Mouse (Mus musculus): ENCODE measurements around the gene Mcfd2. TPM values are rescaled to one million over a fixed set of nuclear protein-coding genes. Genes with fewer than 3 reads are reported as not detected.

Gene Mcfd2
- polyA plus RNA-seq (2015; fragmentation: Nextera tagmentation; extraction: Ambion mirVana), result 85.3 TPM in 2 replicates

DNA sequence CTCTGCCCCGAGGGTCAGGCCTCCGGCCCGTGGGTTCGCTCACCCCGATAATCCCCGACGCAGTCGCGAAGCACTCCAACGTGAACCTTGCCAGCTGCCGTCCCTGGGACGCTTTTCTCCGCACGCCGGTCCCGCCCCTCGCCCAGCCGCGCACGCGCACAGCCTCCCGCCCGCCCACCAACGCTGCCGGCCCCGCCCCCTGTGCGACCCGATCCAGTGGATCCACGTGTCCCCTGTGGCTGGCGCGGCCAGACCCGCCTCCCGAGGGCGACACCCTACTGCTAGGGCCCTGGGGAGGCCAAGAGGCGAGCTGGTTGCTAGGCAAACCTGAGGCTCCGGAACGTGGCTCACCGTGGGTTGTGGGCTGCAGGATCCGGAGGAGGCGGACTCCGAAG is at the start of gene Mcfd2:
Gene Mcfd2, minus strand, starts transcription at position 144 of the 395 bp plus-strand sequence.
- H3K4me1 ChIP-seq, result peaks cover 15% of the 10 kb centered on the region
- peak within 1 kb of the TSS; percentile 81 for H3K4me2 ChIP-seq (replicated peaks)
- peak; percentile 93 for ATAC-seq (ENCODE audit: low FRiP score, low read depth)
- H3K36me3 ChIP-seq, result peaks cover 34% of the 10 kb centered on the region
- WGBS, result under 1% methylated on average over 41 of the region's 41 CpGs
- peak within 1 kb of the TSS; percentile 86 for H3K4me3 ChIP-seq
- no peaks in the 10 kb centered on the region for H3K27me3 ChIP-seq
- peak within 1 kb of the TSS; percentile 73 for H3K27ac ChIP-seq
- H3K9me3 ChIP-seq, result peaks cover 4% of the 10 kb centered on the region; the same call in 1 of the 2 replicates
- peak within 1 kb of the TSS; percentile 97 for H3K9ac ChIP-seq

DNA sequence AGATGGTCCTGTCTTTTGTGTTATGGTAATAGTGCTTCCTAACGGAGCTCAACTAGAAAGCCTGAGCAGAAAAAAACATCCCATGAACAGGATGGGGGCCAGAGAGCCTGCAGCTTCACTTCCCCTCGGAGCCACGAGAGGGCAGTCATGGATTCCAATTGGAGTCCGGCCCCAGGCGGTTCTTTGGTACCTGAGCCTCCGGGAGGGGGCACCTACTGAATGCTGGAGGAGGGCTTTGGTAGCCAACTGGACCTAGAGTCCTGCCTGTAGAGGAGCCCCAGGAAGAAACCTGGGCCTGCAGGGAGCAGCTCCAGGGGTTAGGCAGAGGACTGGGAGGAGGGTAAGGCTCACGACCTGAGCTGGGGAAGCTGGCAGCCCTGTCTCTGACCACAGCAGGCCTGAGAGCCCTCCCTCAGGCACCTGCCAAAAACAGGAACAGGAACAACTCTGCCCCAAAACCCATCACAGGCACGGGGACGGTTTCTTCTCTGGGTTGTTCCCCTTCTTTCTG is 49.3 kb upstream of the Mcfd2 start:
- Histone ChIP-seq H3K4me2 (replicated peaks) (peak overlapping the region; percentile 22), H3K9ac (0 out of 2 replicates have a peak overlapping the region, but pooled peaks have one; percentile 5), H3K27me3 (0 out of 2 replicates have a peak, but pooled peaks cover 2% of the 10 kb centered on the region), H3K4me1 (peaks cover 36% of the 10 kb centered on the region), H3K36me3 (no peaks in the 10 kb centered on the region), H3K4me3 (no peak overlapping the region), H3K9me3 (no peaks in the 10 kb centered on the region), H3K27ac (no peak overlapping the region)
- WGBS, result 9% methylated on average over 9 of the region's 9 CpGs
- peak; percentile 62 for ATAC-seq (ENCODE audit: low FRiP score, low read depth)

DNA sequence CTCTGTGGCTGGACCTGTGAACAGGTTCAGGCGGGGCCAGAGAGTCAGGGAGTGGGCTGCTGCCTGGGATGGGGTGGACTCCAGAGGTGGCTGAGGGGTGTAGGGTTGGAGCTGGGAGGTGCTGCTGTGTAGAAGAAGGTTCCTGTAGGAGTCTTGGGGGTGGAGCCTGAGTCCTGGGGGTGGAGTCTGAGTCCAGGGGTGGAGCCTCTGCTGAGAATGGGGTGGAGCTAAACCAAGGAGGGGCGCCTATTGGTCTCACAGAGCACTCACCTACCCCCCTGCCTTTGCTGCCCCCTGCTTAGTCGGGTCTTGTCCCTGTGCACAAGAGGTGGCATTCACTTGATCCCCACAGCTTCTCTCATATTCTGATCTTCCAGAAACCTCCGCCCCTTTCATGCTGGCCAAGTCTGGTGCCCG is 48.8 kb upstream of the Mcfd2 start:
- peaks cover 36% of the 10 kb centered on the region for H3K4me1 ChIP-seq
- WGBS, result 63% methylated on average over 5 of the region's 5 CpGs
- no peak overlapping the region for H3K9ac ChIP-seq
- peak; percentile 24; the same call in 1 of the 2 replicates for ATAC-seq (ENCODE audit: low FRiP score, low read depth)
- no peak overlapping the region for H3K4me3 ChIP-seq
- H3K4me2 ChIP-seq (replicated peaks), result peak overlapping the region; percentile 22; the same call in 1 of the 2 replicates
- H3K27me3 ChIP-seq, result 0 out of 2 replicates have a peak, but pooled peaks cover 2% of the 10 kb centered on the region
- no peaks in the 10 kb centered on the region for H3K36me3 ChIP-seq
- H3K9me3 ChIP-seq, result no peaks in the 10 kb centered on the region
- no peak overlapping the region for H3K27ac ChIP-seq

DNA sequence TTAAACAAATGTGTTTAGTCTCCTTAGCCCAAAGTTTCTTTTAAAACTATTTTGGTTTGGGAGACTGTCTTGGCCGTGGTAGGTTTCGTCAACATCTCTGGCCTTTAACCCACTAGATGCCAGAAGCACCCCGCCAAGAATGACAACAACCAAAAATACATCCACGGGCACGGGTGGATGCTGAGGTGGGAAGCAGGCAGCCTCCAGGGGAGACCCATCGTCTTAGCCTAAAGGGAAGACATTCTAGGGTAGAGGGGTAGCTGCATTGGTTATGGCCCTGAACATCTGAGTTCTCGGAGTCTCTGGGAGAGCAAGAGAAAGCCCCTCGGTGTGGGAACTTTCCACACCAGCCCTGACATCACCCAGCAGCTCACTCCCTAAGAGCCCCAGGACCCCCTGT is 48.4 kb upstream of the Mcfd2 start:
- Histone ChIP-seq H3K27ac (no peak overlapping the region), H3K4me1 (peaks cover 36% of the 10 kb centered on the region), H3K27me3 (0 out of 2 replicates have a peak, but pooled peaks cover 2% of the 10 kb centered on the region), H3K36me3 (no peaks in the 10 kb centered on the region), H3K9me3 (no peaks in the 10 kb centered on the region), H3K4me3 (no peak overlapping the region), H3K9ac (no peak overlapping the region), H3K4me2 (replicated peaks) (no peak overlapping the region)
- ATAC-seq (ENCODE audit: low FRiP score, low read depth), result no peak
- 72% methylated on average over 8 of the region's 8 CpGs for WGBS

DNA sequence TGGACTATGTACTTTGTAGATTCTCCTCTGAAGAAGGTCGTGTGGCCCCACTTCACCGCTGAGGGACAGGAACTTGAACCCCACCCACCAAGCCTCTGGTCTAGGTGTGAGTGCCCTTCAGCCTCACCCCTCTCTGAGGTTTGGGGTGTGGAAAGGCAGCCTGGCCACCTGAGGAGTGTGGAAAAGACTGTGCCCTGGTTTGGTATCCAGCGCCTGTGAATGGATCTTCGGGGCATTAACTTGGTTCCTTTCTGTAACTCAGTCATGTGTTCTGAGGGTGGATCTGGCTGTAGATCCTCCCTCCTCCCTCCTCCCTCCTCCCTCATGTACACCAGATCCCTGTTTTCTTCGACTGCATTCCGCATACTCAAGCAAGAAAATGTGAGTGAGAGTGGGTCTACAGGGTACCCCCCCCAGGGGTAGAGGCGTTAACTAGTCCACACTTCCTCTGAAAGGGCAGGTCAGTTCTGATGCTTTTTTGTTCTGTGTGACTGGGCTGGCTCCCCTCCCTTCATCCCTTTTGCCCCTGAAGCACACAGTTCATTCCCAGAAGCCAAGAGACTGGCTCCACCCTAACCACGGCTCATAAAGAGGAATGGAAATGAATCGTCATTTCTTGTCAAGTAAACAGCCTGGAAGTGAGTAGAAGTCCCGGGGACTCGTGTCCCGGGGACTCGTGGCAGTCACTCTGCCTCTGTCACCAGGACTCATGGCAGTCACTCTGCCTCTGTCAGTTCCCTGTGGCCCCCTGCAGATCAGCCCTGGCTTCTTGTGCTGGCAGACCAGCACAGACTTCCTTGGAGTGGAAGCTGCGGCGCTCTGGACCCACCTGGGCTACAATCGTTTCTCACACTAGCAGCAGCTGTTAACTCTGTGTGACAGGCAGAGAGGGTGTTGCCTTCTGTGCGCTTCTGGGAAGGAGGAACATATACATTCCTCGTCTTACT is 47.5 kb upstream of the Mcfd2 start:
- Histone ChIP-seq H3K27ac (0 out of 2 replicates have a peak overlapping the region, but pooled peaks have one; percentile 59), H3K9ac (peak overlapping the region; percentile 14), H3K4me1 (peaks cover 36% of the 10 kb centered on the region), H3K4me3 (no peak overlapping the region), H3K36me3 (no peaks in the 10 kb centered on the region), H3K9me3 (no peaks in the 10 kb centered on the region), H3K27me3 (0 out of 2 replicates have a peak, but pooled peaks cover 2% of the 10 kb centered on the region), H3K4me2 (replicated peaks) (peak overlapping the region; percentile 47)
- WGBS, result 37% methylated on average over 18 of the region's 18 CpGs
- no peak for ATAC-seq (ENCODE audit: low FRiP score, low read depth)

DNA sequence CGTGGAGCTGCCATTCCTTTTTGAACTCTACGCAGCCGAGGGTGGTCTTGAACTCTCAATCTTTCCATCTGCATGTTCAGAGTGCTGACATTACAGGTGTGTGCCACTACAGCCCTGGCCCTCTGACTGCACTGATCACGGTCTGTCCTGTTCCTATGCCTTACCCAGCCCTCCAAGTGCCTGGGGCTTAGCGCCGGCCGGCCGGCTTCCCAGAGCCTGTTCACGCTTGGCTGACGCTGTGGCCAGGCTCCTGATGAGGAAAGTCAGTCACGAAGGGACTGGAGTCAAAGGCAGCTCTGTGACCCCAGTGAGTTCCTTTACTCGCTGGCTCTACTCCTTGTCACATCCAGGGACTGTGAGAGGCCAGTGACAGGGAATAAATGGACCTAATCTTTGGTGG is 46.6 kb upstream of the Mcfd2 start:
- H3K4me2 ChIP-seq (replicated peaks), result no peak overlapping the region
- no peak overlapping the region; the same call in 1 of the 2 replicates for H3K27ac ChIP-seq
- 58% methylated on average over 12 of the region's 12 CpGs for WGBS
- no peak overlapping the region for H3K9ac ChIP-seq
- H3K27me3 ChIP-seq, result no peaks in the 10 kb centered on the region
- H3K9me3 ChIP-seq, result no peaks in the 10 kb centered on the region
- H3K4me3 ChIP-seq, result no peak overlapping the region
- no peak for ATAC-seq (ENCODE audit: low FRiP score, low read depth)
- peaks cover 31% of the 10 kb centered on the region for H3K4me1 ChIP-seq
- no peaks in the 10 kb centered on the region for H3K36me3 ChIP-seq

DNA sequence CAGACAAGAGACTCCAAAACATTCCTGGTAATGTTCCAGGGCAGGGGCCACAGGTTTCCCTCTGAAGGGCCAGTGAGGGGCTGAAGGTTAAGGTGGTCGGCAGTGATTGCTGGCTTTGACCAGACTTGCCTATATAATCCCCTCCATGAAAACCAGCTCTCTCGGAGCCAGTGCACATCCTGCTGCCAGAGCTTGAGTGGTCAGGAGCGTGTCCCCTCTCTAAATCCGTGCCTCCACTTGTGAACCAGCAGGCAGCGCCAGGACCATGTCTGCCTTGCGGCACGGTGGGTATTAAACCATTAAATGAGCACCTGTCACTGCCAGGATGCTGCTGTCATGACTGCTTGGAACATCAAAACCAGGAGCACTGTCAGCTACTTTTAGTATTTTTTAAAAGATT is 44.8 kb upstream of the Mcfd2 start:
- Histone ChIP-seq H3K4me3 (no peak overlapping the region), H3K36me3 (no peaks in the 10 kb centered on the region), H3K9me3 (no peaks in the 10 kb centered on the region), H3K9ac (no peak overlapping the region), H3K27me3 (no peaks in the 10 kb centered on the region), H3K27ac (no peak overlapping the region), H3K4me1 (peaks cover 31% of the 10 kb centered on the region), H3K4me2 (replicated peaks) (no peak overlapping the region)
- 82% methylated on average over 7 of the region's 7 CpGs for WGBS
- no peak for ATAC-seq (ENCODE audit: low FRiP score, low read depth)

DNA sequence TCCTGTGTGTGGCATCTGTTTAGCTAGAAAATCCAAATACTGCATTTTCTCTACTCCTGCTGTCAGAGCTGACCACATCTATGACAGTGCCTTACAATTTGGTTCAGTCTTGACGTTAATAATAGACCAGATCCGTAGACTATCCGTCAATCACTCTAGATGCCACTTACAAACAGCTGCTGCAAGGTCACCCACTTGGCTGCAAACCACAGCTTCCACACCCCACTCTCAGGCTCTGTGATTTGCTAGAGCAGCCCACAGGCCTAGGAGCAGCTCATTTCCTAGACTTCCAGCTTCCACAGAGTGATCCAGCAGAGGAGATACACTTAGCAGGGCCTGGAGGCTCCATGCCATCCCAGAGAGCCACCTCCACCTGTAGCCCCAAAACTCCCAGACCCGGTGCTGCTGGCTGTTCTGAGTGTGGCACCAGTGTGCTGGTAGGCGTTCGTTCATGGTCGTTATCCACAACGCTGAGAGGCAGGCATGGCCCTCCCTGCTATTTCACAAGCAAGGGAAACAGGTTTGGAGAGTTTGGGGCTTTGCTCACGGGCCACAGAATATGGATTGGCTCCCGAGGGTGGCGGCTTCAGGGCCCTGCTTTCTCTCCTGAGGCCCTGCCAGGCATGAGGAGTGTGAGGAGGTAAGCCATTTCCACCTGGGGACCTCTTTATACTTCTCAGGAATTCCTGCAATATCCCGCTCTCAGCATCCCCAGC is 43.5 kb upstream of the Mcfd2 start:
- no peak overlapping the region for H3K4me2 ChIP-seq (replicated peaks)
- no peaks in the 10 kb centered on the region for H3K27me3 ChIP-seq
- peak overlapping the region; percentile 39; the same call in 1 of the 2 replicates for H3K9ac ChIP-seq
- no peaks in the 10 kb centered on the region for H3K9me3 ChIP-seq
- 69% methylated on average over 12 of the region's 12 CpGs for WGBS
- H3K4me3 ChIP-seq, result no peak overlapping the region
- peaks cover 20% of the 10 kb centered on the region for H3K4me1 ChIP-seq
- H3K36me3 ChIP-seq, result no peaks in the 10 kb centered on the region
- no peak overlapping the region for H3K27ac ChIP-seq
- ATAC-seq (ENCODE audit: low FRiP score, low read depth), result no peak

DNA sequence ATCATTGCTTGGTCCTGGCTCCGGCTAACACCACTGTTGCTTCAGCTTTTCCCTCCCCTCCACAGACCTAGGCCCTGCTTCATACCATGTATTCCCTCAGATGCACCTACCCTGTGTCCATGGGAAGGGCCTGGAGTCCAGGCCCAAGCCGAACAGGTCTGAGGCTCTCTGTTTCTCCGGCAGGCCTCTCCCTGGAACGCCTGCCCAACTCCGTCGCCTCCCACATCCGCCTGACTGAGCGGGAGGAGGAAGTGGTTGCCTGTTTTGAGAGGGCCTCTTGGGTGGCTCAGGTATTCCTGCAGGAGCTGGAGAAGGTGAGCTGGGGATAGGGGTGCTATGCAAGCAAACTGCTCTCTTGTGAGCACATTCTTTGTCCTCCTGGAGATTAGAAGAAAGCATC is 41.0 kb upstream of the Mcfd2 start:
- Histone ChIP-seq H3K4me2 (replicated peaks) (no peak overlapping the region), H3K9ac (no peak overlapping the region), H3K4me3 (no peak overlapping the region), H3K4me1 (peaks cover 4% of the 10 kb centered on the region; the same call in 1 of the 2 replicates), H3K27me3 (no peaks in the 10 kb centered on the region), H3K9me3 (no peaks in the 10 kb centered on the region), H3K36me3 (no peaks in the 10 kb centered on the region), H3K27ac (no peak overlapping the region)
- ATAC-seq (ENCODE audit: low FRiP score, low read depth), result no peak
- WGBS, result 75% methylated on average over 8 of the region's 8 CpGs

DNA sequence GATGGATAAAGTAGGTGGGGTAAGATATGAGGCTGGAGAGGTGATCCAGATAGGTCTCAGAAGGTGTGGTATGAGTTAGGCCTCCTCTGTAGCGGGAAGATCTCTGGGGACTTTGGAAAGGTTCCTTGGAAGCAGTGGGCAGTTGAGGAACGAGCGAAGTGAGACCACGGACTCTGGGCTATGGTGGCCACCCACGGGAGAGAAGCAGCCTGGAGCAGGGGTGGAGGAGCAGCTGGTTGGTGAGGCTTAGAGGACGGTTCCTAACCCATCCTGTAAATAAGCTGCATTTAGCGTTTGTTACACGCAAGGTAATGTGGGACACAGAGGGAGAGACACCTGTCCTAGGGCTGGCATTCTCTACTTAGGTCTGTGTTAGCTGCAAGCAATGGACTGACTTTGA is 39.3 kb upstream of the Mcfd2 start:
- H3K36me3 ChIP-seq, result no peaks in the 10 kb centered on the region
- H3K4me1 ChIP-seq, result peaks cover 4% of the 10 kb centered on the region; the same call in 1 of the 2 replicates
- H3K9ac ChIP-seq, result no peak overlapping the region
- no peak for ATAC-seq (ENCODE audit: low FRiP score, low read depth)
- no peak overlapping the region for H3K4me2 ChIP-seq (replicated peaks)
- H3K27ac ChIP-seq, result no peak overlapping the region
- 84% methylated on average over 8 of the region's 8 CpGs for WGBS
- H3K9me3 ChIP-seq, result no peaks in the 10 kb centered on the region
- no peak overlapping the region for H3K4me3 ChIP-seq
- H3K27me3 ChIP-seq, result no peaks in the 10 kb centered on the region

DNA sequence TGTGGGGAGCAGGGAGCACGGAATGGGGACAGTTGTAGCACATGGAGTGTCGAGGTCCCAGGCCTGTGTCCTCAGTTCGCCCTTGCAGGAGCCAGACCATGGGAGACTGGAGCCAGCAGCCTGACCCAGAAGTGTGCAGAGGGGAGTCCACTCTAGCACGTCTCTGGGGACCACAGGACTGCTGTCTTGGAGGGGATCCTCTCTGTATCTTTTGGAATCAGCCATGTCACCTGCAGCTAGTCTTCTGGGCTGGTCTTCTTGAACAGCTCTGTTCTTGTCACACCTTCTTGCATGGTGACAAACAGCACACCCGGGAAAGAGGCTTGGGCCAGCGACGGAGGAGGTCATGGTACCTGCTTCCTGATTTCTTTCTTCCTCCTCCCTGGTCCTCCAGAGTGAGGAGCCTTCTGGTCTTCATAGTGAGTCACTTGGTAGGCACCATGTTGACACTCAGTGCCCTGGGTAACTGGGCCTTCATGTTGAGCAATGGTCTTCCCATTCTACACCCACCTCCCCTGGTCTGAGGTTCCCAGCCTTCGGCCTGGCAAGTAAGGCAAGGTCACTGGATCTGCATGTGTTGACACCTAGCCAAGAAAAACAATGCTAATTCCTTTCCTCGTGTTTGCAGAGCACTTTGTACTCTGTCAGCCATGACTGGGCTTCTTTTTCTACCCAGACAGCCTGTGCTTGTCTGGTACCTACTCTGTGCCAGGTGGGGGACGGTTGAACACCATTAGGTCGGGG is 38.6 kb upstream of the Mcfd2 start:
- Histone ChIP-seq H3K27me3 (no peaks in the 10 kb centered on the region), H3K27ac (no peak overlapping the region), H3K4me3 (no peak overlapping the region), H3K9me3 (no peaks in the 10 kb centered on the region), H3K4me1 (peaks cover 6% of the 10 kb centered on the region), H3K9ac (no peak overlapping the region), H3K4me2 (replicated peaks) (no peak overlapping the region), H3K36me3 (no peaks in the 10 kb centered on the region)
- ATAC-seq (ENCODE audit: low FRiP score, low read depth), result peak; percentile 48; the same call in 1 of the 2 replicates
- WGBS, result 81% methylated on average over 11 of the region's 11 CpGs
